Mouse (Mus musculus) neutrophil, adult 83 days (primary cell): ENCODE data around the gene Mapk13. TPM values are rescaled to one million over a fixed set of nuclear protein-coding genes. Genes with fewer than 3 reads are reported as not detected.

Source experiments
- total RNA-seq, 2 experiments: library from RNA; stranded (reverse); gene quantifications; one replicate each; pipeline ENCODE4 v1.2.4; 2023

The Mapk13 gene
- 100 to 1,000 TPM; 149 to 167 TPM for total RNA-seq

DNA sequence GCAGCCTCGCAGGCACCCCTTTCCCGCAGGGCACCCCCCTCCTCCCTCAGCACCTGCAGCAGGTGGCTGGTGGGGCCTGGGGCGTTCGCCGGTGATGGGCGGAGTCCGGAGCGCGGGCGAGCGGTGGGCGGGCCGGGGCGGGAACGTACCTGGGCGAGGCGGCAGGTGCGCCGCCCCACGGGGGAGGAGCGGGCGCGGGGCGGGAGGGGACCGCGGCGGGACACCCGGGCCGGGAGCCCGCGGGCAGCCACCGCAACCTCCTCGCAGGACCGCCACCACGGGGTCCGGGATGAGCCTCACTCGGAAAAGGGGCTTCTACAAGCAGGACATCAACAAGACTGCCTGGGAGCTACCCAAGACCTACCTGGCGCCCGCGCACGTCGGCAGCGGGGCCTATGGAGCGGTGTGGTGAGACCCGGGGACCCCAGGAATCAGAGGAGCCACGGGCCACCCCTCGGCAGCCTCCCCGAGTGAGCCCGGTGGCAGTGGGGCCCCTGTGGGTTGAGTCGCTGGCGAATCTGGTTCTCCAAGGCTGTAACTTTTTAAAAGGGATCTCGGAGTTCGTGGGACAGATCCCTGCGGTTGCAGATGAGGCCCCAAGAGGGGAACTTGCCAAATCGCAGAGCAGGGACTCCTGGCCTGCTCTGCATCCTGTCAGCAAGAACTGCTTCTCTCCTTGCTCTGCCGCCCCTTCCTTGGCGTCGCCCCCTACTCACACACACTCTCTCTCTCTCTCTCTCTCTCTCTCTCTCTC is at the start of gene Mapk13:
Gene Mapk13, plus strand, starts transcription at position 177 of the 754 bp plus-strand sequence.

DNA sequence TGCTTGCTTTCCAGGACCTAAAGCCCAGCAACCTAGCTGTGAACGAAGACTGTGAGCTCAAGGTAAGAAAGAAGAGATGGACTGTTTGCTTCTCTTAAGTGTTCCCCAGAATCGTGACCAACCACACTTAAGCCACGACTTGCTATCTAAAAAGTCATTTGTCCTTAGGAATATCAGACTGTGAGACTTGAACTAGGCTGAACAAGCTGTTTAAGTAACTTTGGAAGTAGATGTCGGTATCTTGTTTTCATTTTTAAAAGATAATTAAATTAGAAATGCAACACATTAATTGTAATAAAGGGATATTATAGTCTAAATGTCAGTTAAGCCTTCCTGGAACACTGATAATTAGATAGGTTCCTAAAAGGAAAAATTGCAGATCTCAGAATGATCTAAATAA is 43.3 kb upstream of the Mapk13 start, which contains the start of gene AC170998.1:
Gene AC170998.1, plus strand, starts transcription at position 301 of the 400 bp plus-strand sequence.

DNA sequence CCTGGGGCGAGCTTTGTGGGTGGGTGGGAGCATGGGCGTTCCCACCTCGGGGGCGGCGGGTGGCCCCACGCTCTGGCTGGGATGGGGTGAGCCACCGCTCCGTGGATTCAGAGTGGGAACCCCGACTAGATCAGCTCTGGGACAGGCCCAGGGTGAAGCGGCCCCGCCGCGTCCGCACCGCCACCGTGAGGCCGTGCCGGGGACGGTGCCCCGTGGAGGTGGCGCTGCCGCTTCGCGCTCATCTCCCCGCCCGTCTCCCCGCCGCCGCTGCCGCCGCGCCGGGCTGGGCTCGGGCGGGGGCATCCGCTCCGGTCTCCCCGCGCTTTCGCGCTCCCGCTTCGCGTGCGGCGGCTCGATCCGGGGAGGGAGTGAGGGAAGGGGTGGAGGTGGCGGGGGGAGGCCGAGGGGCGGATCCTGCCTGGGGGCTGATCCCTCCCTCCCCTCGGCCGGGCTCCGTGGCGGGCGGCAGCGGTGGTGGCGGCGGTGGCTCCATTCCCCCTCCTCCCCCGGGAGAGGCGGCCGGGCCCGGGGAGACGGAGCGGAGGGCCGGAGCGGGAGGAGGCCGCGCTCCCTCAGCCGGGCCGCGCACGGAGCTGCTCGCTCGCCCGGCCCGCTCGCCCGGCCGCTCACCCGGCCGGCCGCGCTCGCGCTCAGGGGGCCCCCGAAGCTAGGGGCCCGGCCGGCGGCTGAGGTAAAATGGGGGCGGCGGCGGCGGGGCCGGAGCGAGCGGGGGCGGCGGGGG is 31.7 kb downstream of the Mapk13 start, which contains the start of gene Brpf3:
Gene Brpf3, plus strand, starts transcription at position 420 of the 742 bp plus-strand sequence.

Other genes starting within 250 kb of the Mapk13 start
- gene Armc12, start 238.5 kb upstream of the Mapk13 start, total RNA-seq, result 1 to 10 TPM; 1.1 to 1.8 TPM
- not detected for gene Clpsl2, start 219.9 kb upstream of the Mapk13 start, total RNA-seq
- not detected for gene Clps, start 208.5 kb upstream of the Mapk13 start, total RNA-seq
- not detected for gene Lhfpl5, start 193.7 kb upstream of the Mapk13 start, total RNA-seq
- 10 to 100 TPM; 57.5 to 66.0 TPM for gene Srpk1, start 146.6 kb upstream of the Mapk13 start, total RNA-seq
- 1 to 10 TPM; 2.2 to 3.3 TPM for gene Slc26a8, start 79.1 kb upstream of the Mapk13 start, total RNA-seq
- gene Mapk14, start 78.0 kb upstream of the Mapk13 start, total RNA-seq, result 100 to 1,000 TPM; 212 to 226 TPM
- gene AC170998.1, start 43.2 kb upstream of the Mapk13 start, total RNA-seq, result 10 to 100 TPM; 15.1 to 15.5 TPM
- gene Brpf3, start 31.8 kb downstream of the Mapk13 start, total RNA-seq, result 10 to 100 TPM; 52.6 to 62.7 TPM
- gene Pnpla1, start 89.1 kb downstream of the Mapk13 start, total RNA-seq, result 1 to 10 TPM; 2.5 to 3.9 TPM
- under 1 TPM; 0.35 to 0.38 TPM for gene 4930539E08Rik, start 146.0 kb downstream of the Mapk13 start, total RNA-seq
- 1 to 10 TPM; 1.9 to 3.4 TPM for gene Pxt1, start 174.5 kb downstream of the Mapk13 start, total RNA-seq
- gene Kctd20, start 182.7 kb downstream of the Mapk13 start, total RNA-seq, result 100 to 1,000 TPM; 171 to 175 TPM
- 100 to 1,000 TPM; 267 to 298 TPM for gene Stk38, start 238.7 kb downstream of the Mapk13 start, total RNA-seq